Mouse (Mus musculus): Measurements from ENCODE around the gene Khnyn.

GRCm38 (mm10) chr14:55855101-55855561 is 29.6 kb upstream of the Khnyn start:
- TF ChIP-seq POLR2A (IDR thresholded peaks at IDR 0.05; ENCODE audit: insufficient read length, low read depth) (no peak), E2F4 (IDR thresholded peaks at IDR 0.05; ENCODE audit: insufficient read depth) (no peak), POLR2AphosphoS2 (IDR thresholded peaks at IDR 0.05; ENCODE audit: insufficient read length, low read depth) (no peak), MYOG (IDR thresholded peaks at IDR 0.05; ENCODE audit: control insufficient read depth in 1 of 3, insufficient read depth in 1 of 3, insufficient read length in 2 of 3, low read depth in 2 of 3) (no peak), MAX (IDR thresholded peaks at IDR 0.05; ENCODE audit: low read depth) (no peak), MYOD1 (IDR thresholded peaks at IDR 0.05; ENCODE audit: control insufficient read depth in 1 of 3, insufficient read length in 2 of 3, low read depth in 2 of 3) (no peak), SRF (IDR thresholded peaks at IDR 0.05; ENCODE audit: control insufficient read depth, insufficient read length, low read depth) (no peak), TCF12 (IDR thresholded peaks at IDR 0.05; ENCODE audit: insufficient read depth, poor library complexity, severe bottlenecking) (no peak), USF1 (IDR thresholded peaks at IDR 0.05; ENCODE audit: low read depth) (no peak), REST (IDR thresholded peaks at IDR 0.05; ENCODE audit: insufficient read depth, insufficient read length) (no peak)

Measured in myocyte (in vitro differentiated cells).